Mouse (Mus musculus) erythroblast, embryonic 14.5 days (primary cell): ENCODE measurements around the gene B230118H07Rik.

ENCODE experiments used
- GATA1 ChIP-seq: IDR thresholded peaks from 2 replicates; pipeline ENCODE4 v1.6.1; 2012; ENCODE audit warnings: low read length, inconsistent platforms, mixed read lengths
- TAL1 ChIP-seq: IDR thresholded peaks from 3 replicates; pipeline ENCODE4 v1.6.1; 2012; ENCODE audit warnings: low read length, inconsistent platforms, mixed read lengths

DNA sequence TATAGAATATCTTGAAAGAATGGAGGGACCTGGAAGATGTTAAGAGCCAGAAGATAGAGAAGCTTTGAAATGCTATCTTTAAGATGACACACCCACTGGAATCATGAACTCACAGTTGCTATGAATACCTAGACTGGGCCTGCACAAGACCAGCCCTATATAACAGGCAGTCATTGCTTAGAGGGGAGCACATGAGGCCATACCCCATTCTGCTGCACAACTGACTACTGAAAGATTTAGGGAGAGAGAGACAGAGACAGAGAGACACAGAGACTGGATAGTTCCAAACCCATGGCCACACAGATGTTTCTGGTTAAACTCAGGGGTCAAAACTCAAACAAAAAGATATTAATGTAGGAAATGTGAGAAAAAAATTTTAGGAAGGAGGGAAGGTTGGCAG is 22.1 kb downstream of the B230118H07Rik start:
- no peak for TF ChIP-seq GATA1
- TF ChIP-seq TAL1 = no peak
